Mouse (Mus musculus): ENCODE data around the gene Fancc. TPM values are rescaled to one million over a fixed set of nuclear protein-coding genes. Genes with fewer than 3 reads are reported as not detected.
"Not testable (repeated sequence)": the region's sequence is repeated elsewhere in the genome, so short reads cannot be mapped to it uniquely, and the experiment has no call there.

Fancc gene
- polyA plus RNA-seq, 1 experiment = 14.7 TPM

DNA sequence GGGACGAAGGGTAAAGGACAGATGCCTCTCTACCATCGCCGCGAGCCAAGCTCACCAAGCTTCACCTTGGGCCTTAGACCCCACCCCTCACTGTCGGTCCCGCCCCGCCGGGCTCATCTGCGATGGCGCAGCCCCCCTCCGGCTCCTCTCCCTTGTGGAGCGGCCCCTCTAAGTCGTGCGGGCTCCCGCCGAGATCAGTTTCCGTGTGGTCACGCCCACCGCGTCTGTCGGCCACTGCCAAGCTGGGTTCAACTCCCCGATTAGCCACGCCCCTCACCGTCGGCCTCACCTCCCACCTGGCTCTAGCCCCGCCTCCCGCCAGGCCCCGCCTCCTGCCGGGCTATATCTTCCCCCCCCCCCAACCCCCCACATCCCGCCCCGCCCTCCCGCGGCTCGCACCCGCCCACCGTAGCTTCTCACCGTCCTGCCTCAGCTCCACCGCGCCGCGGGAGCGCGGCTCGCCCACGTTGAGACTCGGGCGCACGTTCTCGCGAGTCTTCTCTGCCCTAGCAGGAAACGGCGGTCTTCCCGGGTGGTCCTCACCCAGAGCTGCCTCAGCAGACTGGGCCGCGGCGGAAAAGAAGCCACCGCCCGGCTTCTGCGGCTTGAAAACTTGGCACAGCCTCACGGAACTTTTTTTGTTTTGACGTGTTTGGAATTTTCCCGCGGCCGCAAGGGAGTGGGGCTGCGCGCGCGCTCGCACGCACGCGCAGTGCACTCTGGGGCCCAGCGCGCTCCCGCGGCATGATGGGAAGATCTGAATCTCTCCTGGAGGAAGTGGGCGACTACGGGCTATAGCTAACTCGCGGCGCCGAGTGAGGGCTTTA, 65.8 kb downstream of the Fancc start:
- H3K27ac ChIP-seq (ENCODE audit: control insufficient read depth, insufficient read depth, low read length) = peak overlapping the region; percentile 88
- 1% methylated on average over 81 of the region's 82 CpGs for WGBS
- H3K36me3 ChIP-seq (ENCODE audit: control insufficient read depth, insufficient read depth, low read length) = no peaks in the 10 kb centered on the region
- TF ChIP-seq CTCF (IDR thresholded peaks at IDR 0.05; ENCODE audit: borderline replicate concordance, control insufficient read depth, extremely low read depth, insufficient read depth, low read length, poor library complexity) (no peak), POLR2A (IDR thresholded peaks at IDR 0.05; ENCODE audit: control insufficient read depth, extremely low read depth, insufficient read depth, low read length, poor library complexity) (peak; percentile 81)
- peaks cover 6% of the 10 kb centered on the region for H3K4me1 ChIP-seq (replicated peaks; ENCODE audit: control insufficient read depth, insufficient read depth, low read length)
- peak overlapping the region; percentile 69 for H3K4me3 ChIP-seq (ENCODE audit: control insufficient read depth, insufficient read depth, low read length)
- DNase-seq = peak; percentile 97
- H3K27me3 ChIP-seq (ENCODE audit: control insufficient read depth, insufficient read depth, low read length) = no peaks in the 10 kb centered on the region

DNA sequence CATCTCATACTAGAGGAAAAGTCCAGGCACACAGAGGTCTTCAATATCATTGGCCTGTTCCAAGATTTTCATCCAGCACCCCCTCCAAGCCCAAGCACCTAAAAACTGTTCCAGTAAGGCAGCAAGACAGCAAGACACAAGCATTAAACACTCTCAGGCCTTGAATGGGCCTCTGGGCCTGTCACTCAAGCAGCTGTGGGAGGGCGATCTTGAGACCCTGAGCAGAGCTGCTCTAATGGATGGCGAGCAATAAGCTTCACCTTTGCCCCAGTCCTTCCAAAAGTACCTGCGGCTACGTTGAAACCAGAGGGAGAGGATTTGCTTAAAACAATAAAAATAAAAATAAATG, 66.4 kb downstream of the Fancc start:
- Histone ChIP-seq H3K27me3 (ENCODE audit: control insufficient read depth, insufficient read depth, low read length) (no peaks in the 10 kb centered on the region), H3K4me1 (replicated peaks; ENCODE audit: control insufficient read depth, insufficient read depth, low read length) (peaks cover 6% of the 10 kb centered on the region), H3K4me3 (ENCODE audit: control insufficient read depth, insufficient read depth, low read length) (peak overlapping the region; percentile 47), H3K27ac (ENCODE audit: control insufficient read depth, insufficient read depth, low read length) (no peak overlapping the region), H3K36me3 (ENCODE audit: control insufficient read depth, insufficient read depth, low read length) (no peaks in the 10 kb centered on the region)
- TF ChIP-seq POLR2A (IDR thresholded peaks at IDR 0.05; ENCODE audit: control insufficient read depth, extremely low read depth, insufficient read depth, low read length, poor library complexity) (no peak), CTCF (IDR thresholded peaks at IDR 0.05; ENCODE audit: borderline replicate concordance, control insufficient read depth, extremely low read depth, insufficient read depth, low read length, poor library complexity) (no peak)
- WGBS = 2% methylated on average over 4 of the region's 4 CpGs
- no peak for DNase-seq

DNA sequence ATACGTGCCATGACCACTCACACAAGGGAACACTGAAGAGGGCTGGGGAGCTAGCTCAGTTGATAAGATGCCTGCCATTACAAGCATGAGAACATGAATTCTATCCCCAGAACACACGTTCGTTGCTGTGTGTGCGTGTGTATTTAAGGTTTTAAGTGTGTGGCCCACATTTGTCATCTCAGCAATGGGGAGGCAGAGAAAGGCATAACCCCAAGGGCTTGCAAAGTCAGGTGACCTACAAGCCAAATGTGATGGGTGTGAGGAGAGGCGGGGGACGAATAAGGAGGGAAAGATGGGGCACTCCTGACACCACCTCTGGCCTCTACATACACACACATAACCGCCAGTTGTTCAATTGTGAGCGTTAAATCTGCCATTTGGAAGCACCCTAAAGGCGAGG, 66.9 kb downstream of the Fancc start:
- 91% methylated on average over 9 of the region's 9 CpGs for WGBS
- H3K4me1 ChIP-seq (replicated peaks; ENCODE audit: control insufficient read depth, insufficient read depth, low read length) = peaks cover 6% of the 10 kb centered on the region
- TF ChIP-seq POLR2A (IDR thresholded peaks at IDR 0.05; ENCODE audit: control insufficient read depth, extremely low read depth, insufficient read depth, low read length, poor library complexity) (no peak), CTCF (IDR thresholded peaks at IDR 0.05; ENCODE audit: borderline replicate concordance, control insufficient read depth, extremely low read depth, insufficient read depth, low read length, poor library complexity) (no peak)
- no peak for DNase-seq
- no peak overlapping the region for H3K27ac ChIP-seq (ENCODE audit: control insufficient read depth, insufficient read depth, low read length)
- no peak overlapping the region for H3K4me3 ChIP-seq (ENCODE audit: control insufficient read depth, insufficient read depth, low read length)
- no peaks in the 10 kb centered on the region for H3K27me3 ChIP-seq (ENCODE audit: control insufficient read depth, insufficient read depth, low read length)
- H3K36me3 ChIP-seq (ENCODE audit: control insufficient read depth, insufficient read depth, low read length) = no peaks in the 10 kb centered on the region

DNA sequence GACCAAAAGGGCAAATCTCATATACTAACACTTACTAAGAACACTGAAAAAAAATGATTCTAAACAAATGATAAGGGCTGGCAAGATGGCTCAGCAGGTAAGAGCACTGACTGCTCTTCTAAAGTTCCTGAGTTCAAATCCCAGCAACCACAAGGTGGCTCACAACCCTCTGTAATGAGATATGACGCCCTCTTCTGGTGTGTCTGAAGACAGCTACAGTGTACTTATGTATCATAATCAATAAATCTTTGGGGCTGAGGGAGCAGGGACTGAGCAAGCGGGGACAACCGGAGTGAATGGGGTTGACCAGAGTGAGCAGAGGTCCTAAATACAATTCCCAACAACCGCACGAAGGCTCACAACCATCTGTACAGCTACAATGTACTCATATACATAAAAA, 68.9 kb downstream of the Fancc start:
- not testable (repeated sequence) for H3K36me3 ChIP-seq (ENCODE audit: control insufficient read depth, insufficient read depth, low read length); H3K27ac ChIP-seq (ENCODE audit: control insufficient read depth, insufficient read depth, low read length); H3K4me1 ChIP-seq (replicated peaks; ENCODE audit: control insufficient read depth, insufficient read depth, low read length); DNase-seq; H3K27me3 ChIP-seq (ENCODE audit: control insufficient read depth, insufficient read depth, low read length); H3K4me3 ChIP-seq (ENCODE audit: control insufficient read depth, insufficient read depth, low read length)
- WGBS = 95% methylated on average over 5 of the region's 5 CpGs

DNA sequence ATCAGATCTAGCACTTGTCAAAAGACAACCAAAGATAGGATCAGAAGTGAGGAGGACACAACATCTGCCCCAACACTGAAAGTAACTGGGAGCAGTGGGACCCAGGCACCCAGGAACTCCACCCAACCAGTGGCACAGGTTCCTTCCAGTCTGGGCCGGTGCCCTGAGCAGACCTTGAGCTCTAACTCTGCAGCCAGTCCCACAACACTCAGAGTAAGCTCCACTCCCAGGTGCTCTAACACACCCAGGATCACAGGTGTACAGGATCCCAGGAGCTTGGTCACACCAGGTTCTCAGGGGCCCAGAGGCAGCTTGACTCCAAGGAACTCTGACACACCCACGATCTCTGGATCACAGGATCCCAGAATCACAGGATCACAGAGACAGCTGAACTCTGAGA, 74.0 kb downstream of the Fancc start:
- 98% methylated on average over 2 of the region's 2 CpGs for WGBS
- H3K4me1 ChIP-seq (replicated peaks; ENCODE audit: control insufficient read depth, insufficient read depth, low read length) = no peaks in the 10 kb centered on the region

DNA sequence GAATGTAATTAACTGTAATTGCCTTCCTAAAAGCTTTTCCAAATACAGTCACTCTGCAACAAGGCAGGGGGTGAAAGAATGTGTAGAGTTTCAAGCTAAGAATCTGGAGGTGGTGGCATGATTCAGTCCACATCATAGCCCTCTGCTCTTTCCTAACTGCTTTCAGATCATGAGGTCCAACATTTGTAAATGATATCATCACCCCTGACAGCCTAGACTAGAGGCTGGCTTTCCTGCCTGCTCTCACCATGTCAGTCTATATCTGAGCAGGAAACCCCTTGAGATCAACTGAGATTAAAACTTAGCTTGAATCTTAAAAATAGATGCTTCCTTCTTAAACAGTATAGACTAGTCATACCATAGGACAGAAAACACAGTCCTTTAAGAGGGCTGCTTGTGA, 75.9 kb downstream of the Fancc start:
- Histone ChIP-seq H3K27ac (ENCODE audit: control insufficient read depth, insufficient read depth, low read length) (no peak overlapping the region), H3K27me3 (ENCODE audit: control insufficient read depth, insufficient read depth, low read length) (no peaks in the 10 kb centered on the region), H3K4me3 (ENCODE audit: control insufficient read depth, insufficient read depth, low read length) (no peak overlapping the region), H3K4me1 (replicated peaks; ENCODE audit: control insufficient read depth, insufficient read depth, low read length) (no peaks in the 10 kb centered on the region), H3K36me3 (ENCODE audit: control insufficient read depth, insufficient read depth, low read length) (no peaks in the 10 kb centered on the region)
- DNase-seq = no peak
- TF ChIP-seq CTCF (IDR thresholded peaks at IDR 0.05; ENCODE audit: borderline replicate concordance, control insufficient read depth, extremely low read depth, insufficient read depth, low read length, poor library complexity) (no peak), POLR2A (IDR thresholded peaks at IDR 0.05; ENCODE audit: control insufficient read depth, extremely low read depth, insufficient read depth, low read length, poor library complexity) (no peak)

More for the DNA sequence above, 74.0 kb downstream of the Fancc start:
- H3K4me3 ChIP-seq (ENCODE audit: control insufficient read depth, insufficient read depth, low read length) = no peak overlapping the region
- DNase-seq = no peak
- H3K27ac ChIP-seq (ENCODE audit: control insufficient read depth, insufficient read depth, low read length) = no peak overlapping the region
- H3K27me3 ChIP-seq (ENCODE audit: control insufficient read depth, insufficient read depth, low read length) = no peaks in the 10 kb centered on the region
- H3K36me3 ChIP-seq (ENCODE audit: control insufficient read depth, insufficient read depth, low read length) = no peaks in the 10 kb centered on the region
- TF ChIP-seq POLR2A (IDR thresholded peaks at IDR 0.05; ENCODE audit: control insufficient read depth, extremely low read depth, insufficient read depth, low read length, poor library complexity) (no peak), CTCF (IDR thresholded peaks at IDR 0.05; ENCODE audit: borderline replicate concordance, control insufficient read depth, extremely low read depth, insufficient read depth, low read length, poor library complexity) (no peak)

DNA sequence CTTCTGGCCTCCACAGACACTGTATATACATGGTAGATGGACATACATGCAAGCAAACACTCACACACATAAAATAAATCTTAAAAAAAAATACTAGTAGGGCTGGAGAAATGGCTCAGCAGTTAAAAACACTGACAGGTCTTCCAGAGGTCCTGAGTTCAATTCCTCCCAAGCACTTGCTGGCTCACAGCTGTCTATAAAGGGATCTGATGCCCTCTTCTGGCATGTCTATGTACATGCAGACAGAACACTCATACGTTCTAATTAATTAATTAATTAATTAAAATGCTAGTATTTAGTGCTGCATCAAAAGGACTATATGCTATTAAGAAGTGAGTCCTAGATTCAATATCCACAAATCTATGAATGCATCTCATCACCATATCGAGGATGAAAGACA, 78.9 kb downstream of the Fancc start:
- WGBS = 62% methylated on average over 2 of the region's 2 CpGs
- TF ChIP-seq CTCF (IDR thresholded peaks at IDR 0.05; ENCODE audit: borderline replicate concordance, control insufficient read depth, extremely low read depth, insufficient read depth, low read length, poor library complexity) = no peak
- no peak for TF ChIP-seq POLR2A (IDR thresholded peaks at IDR 0.05; ENCODE audit: control insufficient read depth, extremely low read depth, insufficient read depth, low read length, poor library complexity)
- no peaks in the 10 kb centered on the region for H3K4me1 ChIP-seq (replicated peaks; ENCODE audit: control insufficient read depth, insufficient read depth, low read length)

More for the DNA sequence above, 78.9 kb downstream of the Fancc start:
- no peak for DNase-seq
- H3K27me3 ChIP-seq (ENCODE audit: control insufficient read depth, insufficient read depth, low read length) = no peaks in the 10 kb centered on the region
- H3K36me3 ChIP-seq (ENCODE audit: control insufficient read depth, insufficient read depth, low read length) = no peaks in the 10 kb centered on the region
- H3K27ac ChIP-seq (ENCODE audit: control insufficient read depth, insufficient read depth, low read length) = no peak overlapping the region
- no peak overlapping the region for H3K4me3 ChIP-seq (ENCODE audit: control insufficient read depth, insufficient read depth, low read length)
